Mouse (Mus musculus) liver, postnatal 0 days (tissue): ENCODE measurements around the gene Actr6.

ENCODE experiments used
- CTCF ChIP-seq: sonication (generic); IDR thresholded peaks from 2 replicates; pipeline ENCODE4 v1.5.1; 2016; ENCODE audit warnings: antibody characterized with exemption, low read depth
- EP300 ChIP-seq: IDR thresholded peaks from 2 replicates; pipeline ENCODE4 v1.6.1; 2016; ENCODE audit warnings: antibody characterized with exemption, low read depth, mild to moderate bottlenecking

- TF ChIP-seq CTCF = no peak
- no peak for TF ChIP-seq EP300
Observed at GRCm38 (mm10) chr10:89740995-89741394, 8.9 kb upstream of the Actr6 start.
